Comparison of ENCODE assay signal across 8 mouse cellular contexts in the genomic region with DNA sequence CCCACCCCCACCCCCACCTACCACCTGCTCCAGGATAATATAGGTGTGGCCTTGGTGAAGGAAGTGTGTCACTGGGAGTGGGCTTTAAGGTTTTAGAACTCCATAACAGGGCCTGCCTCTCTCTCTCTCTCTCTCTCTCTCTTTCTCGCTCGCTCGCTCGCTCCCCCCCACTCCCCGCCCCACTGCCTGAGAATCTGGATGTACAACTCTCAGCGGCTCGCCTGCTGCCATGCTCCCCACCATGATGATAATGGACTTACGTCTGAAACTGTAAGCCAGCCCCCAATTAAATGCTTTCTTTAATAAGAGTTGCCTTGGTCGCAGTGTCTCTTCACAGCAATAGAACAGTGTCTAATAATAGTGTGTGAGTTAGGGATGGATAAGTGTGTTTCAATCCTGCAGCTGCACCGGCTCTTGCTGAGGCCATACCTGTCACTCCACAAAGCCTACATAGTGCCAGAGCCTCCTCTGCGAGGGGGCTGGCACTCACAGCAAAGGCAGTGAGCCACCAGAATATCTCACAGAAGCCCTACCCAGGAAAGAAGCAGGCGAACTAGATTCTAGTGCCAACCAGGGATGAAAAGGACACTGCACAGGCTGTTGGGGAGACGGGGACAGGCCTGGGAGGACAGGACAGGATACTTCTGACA. TPM values are rescaled to one million over a fixed set of nuclear protein-coding genes. Genes with fewer than 3 reads are reported as not detected.
DNase-seq lines count a peak whose midpoint lies in the region; ATAC-seq lines count a peak whose summit lies in the region.

No protein-coding gene starts in this region.

- H3K4me2 ChIP-seq in embryonic facial prominence, embryonic 13.5 days = no peak overlapping the region
- H3K4me2 ChIP-seq in neural tube, embryonic 12.5 days (replicated peaks) = no peak overlapping the region
- peak overlapping the region; percentile 32 for H3K4me2 ChIP-seq in hindbrain, embryonic 16.5 days (ENCODE audit: low read length)

- H3K4me1 ChIP-seq in embryonic facial prominence, embryonic 13.5 days = peaks cover 11% of the 10 kb centered on the region; the same call in 1 of the 2 replicates
- H3K4me1 ChIP-seq in embryonic facial prominence, embryonic 10.5 days = no peaks in the 10 kb centered on the region
- H3K4me1 ChIP-seq in neural tube, embryonic 12.5 days = peaks cover 29% of the 10 kb centered on the region
- H3K4me1 ChIP-seq in hindbrain, embryonic 16.5 days (ENCODE audit: control insufficient read depth, insufficient read depth, low read depth, low read length) = peaks cover 31% of the 10 kb centered on the region

- ATAC-seq in embryonic facial prominence, embryonic 13.5 days (ENCODE audit: insufficient number of reproducible peaks, insufficient read depth, low FRiP score, low TSS enrichment, low read depth) = no peak
- ATAC-seq in neural tube, embryonic 12.5 days (ENCODE audit: low FRiP score, low read depth) = no peak
- ATAC-seq in hindbrain, embryonic 16.5 days = peak; percentile 76

- H3K9ac ChIP-seq in embryonic facial prominence, embryonic 13.5 days = peak overlapping the region; percentile 54; the same call in 1 of the 2 replicates
- H3K9ac ChIP-seq in neural tube, embryonic 12.5 days = 0 out of 2 replicates have a peak overlapping the region, but pooled peaks have one; percentile 13
- H3K9ac ChIP-seq in hindbrain, embryonic 16.5 days (ENCODE audit: low read depth, low read length) = peak overlapping the region; percentile 41; the same call in 1 of the 2 replicates

- H3K27ac ChIP-seq in embryonic facial prominence, embryonic 13.5 days = peak overlapping the region; percentile 44
- H3K27ac ChIP-seq in embryonic facial prominence, embryonic 10.5 days (replicated peaks) = no peak overlapping the region
- H3K27ac ChIP-seq in neural tube, embryonic 12.5 days = 0 out of 2 replicates have a peak overlapping the region, but pooled peaks have one; percentile 10
- H3K27ac ChIP-seq in hindbrain, embryonic 16.5 days (ENCODE audit: low read depth, low read length) = peak overlapping the region; percentile 91

- H3K4me3 ChIP-seq in embryonic facial prominence, embryonic 13.5 days = no peak overlapping the region
- H3K4me3 ChIP-seq in embryonic facial prominence, embryonic 10.5 days = no peak overlapping the region
- no peak overlapping the region for H3K4me3 ChIP-seq in neural tube, embryonic 12.5 days
- H3K4me3 ChIP-seq in hindbrain, embryonic 16.5 days (ENCODE audit: low read length) = no peak overlapping the region

- H3K9me3 ChIP-seq in embryonic facial prominence, embryonic 13.5 days = no peaks in the 10 kb centered on the region
- no peaks in the 10 kb centered on the region for H3K9me3 ChIP-seq in embryonic facial prominence, embryonic 10.5 days
- no peaks in the 10 kb centered on the region for H3K9me3 ChIP-seq in neural tube, embryonic 12.5 days
- no peaks in the 10 kb centered on the region for H3K9me3 ChIP-seq in hindbrain, embryonic 16.5 days (ENCODE audit: control insufficient read depth, low read length)

- 82% methylated on average over 13 of the region's 13 CpGs for WGBS in embryonic facial prominence, embryonic 13.5 days
- WGBS in embryonic facial prominence, embryonic 10.5 days = 83% methylated on average over 13 of the region's 13 CpGs
- 77% methylated on average over 13 of the region's 13 CpGs for WGBS in neural tube, embryonic 12.5 days
- WGBS in hindbrain, embryonic 16.5 days = 49% methylated on average over 13 of the region's 13 CpGs

- no peaks in the 10 kb centered on the region for H3K27me3 ChIP-seq in embryonic facial prominence, embryonic 13.5 days
- no peaks in the 10 kb centered on the region for H3K27me3 ChIP-seq in embryonic facial prominence, embryonic 10.5 days (replicated peaks; ENCODE audit: low read depth, poor library complexity, severe bottlenecking)
- no peaks in the 10 kb centered on the region for H3K27me3 ChIP-seq in neural tube, embryonic 12.5 days (replicated peaks)
- no peaks in the 10 kb centered on the region for H3K27me3 ChIP-seq in hindbrain, embryonic 16.5 days (replicated peaks; ENCODE audit: control insufficient read depth, insufficient read depth, low read length)

- no peak for DNase-seq in embryonic facial prominence, embryonic 10.5 days (ENCODE audit: low spot score)
- no peak for DNase-seq in neural tube, embryonic 10.5 days (ENCODE audit: extremely low spot score, low spot score)
- peak; percentile 24 for DNase-seq in right cerebral cortex, postnatal 4 days
- no peak for DNase-seq in thymus, postnatal 0 days (ENCODE audit: low spot score)
- no peak for DNase-seq in retina, embryonic 14.5 days (ENCODE audit: low spot score)

- no peaks in the 10 kb centered on the region for H3K36me3 ChIP-seq in embryonic facial prominence, embryonic 13.5 days
- H3K36me3 ChIP-seq in embryonic facial prominence, embryonic 10.5 days (replicated peaks) = peaks cover 23% of the 10 kb centered on the region; the same call in 1 of the 2 replicates
- no peaks in the 10 kb centered on the region for H3K36me3 ChIP-seq in neural tube, embryonic 12.5 days
- H3K36me3 ChIP-seq in hindbrain, embryonic 16.5 days (ENCODE audit: control insufficient read depth, insufficient read depth, low read length) = no peaks in the 10 kb centered on the region

RNA-seq across cellular contexts. Expression of a gene that starts 26.6 kb away (rescaled TPM):
- 22.8 and 23.5 TPM in 2 replicates for polyA plus RNA-seq in embryonic facial prominence, embryonic 13.5 days (2015; fragmentation: Nextera tagmentation; extraction: Ambion mirVana)
- 24.5 and 25.3 TPM in 2 replicates for polyA plus RNA-seq in embryonic facial prominence, embryonic 10.5 days (2016; fragmentation: Nextera tagmentation; extraction: Ambion mirVana)
- polyA plus RNA-seq in neural tube, embryonic 12.5 days (2016; fragmentation: Nextera tagmentation; extraction: Ambion mirVana) = 33.8 and 36.7 TPM in 2 replicates
- polyA plus RNA-seq in hindbrain, embryonic 16.5 days (2015; fragmentation: Nextera tagmentation; extraction: Ambion mirVana) = 12.8 and 23.0 TPM in 2 replicates
- polyA plus RNA-seq in thymus, postnatal 0 days (2015; fragmentation: Nextera tagmentation; extraction: Ambion mirVana) = 3.1 and 4.7 TPM in 2 replicates

RNA-seq across cellular contexts. Expression of a gene that starts 47.4 kb away (rescaled TPM):
- 42.9 and 44.9 TPM in 2 replicates for polyA plus RNA-seq in embryonic facial prominence, embryonic 13.5 days (2015; fragmentation: Nextera tagmentation; extraction: Ambion mirVana)
- polyA plus RNA-seq in embryonic facial prominence, embryonic 10.5 days (2016; fragmentation: Nextera tagmentation; extraction: Ambion mirVana) = 29.1 and 30.1 TPM in 2 replicates
- 28.6 and 30.1 TPM in 2 replicates for polyA plus RNA-seq in neural tube, embryonic 12.5 days (2016; fragmentation: Nextera tagmentation; extraction: Ambion mirVana)
- polyA plus RNA-seq in hindbrain, embryonic 16.5 days (2015; fragmentation: Nextera tagmentation; extraction: Ambion mirVana) = 45.6 and 45.7 TPM in 2 replicates
- polyA plus RNA-seq in thymus, postnatal 0 days (2015; fragmentation: Nextera tagmentation; extraction: Ambion mirVana) = 11.4 and 13.1 TPM in 2 replicates

RNA-seq across cellular contexts. Expression of a gene that starts 52.7 kb away (rescaled TPM):
- 138 and 142 TPM in 2 replicates for polyA plus RNA-seq in embryonic facial prominence, embryonic 13.5 days (2015; fragmentation: Nextera tagmentation; extraction: Ambion mirVana)
- polyA plus RNA-seq in embryonic facial prominence, embryonic 10.5 days (2016; fragmentation: Nextera tagmentation; extraction: Ambion mirVana) = 145 and 159 TPM in 2 replicates
- polyA plus RNA-seq in neural tube, embryonic 12.5 days (2016; fragmentation: Nextera tagmentation; extraction: Ambion mirVana) = 50.8 and 54.4 TPM in 2 replicates
- 22.9 and 23.2 TPM in 2 replicates for polyA plus RNA-seq in hindbrain, embryonic 16.5 days (2015; fragmentation: Nextera tagmentation; extraction: Ambion mirVana)
- 41.9 and 46.1 TPM in 2 replicates for polyA plus RNA-seq in thymus, postnatal 0 days (2015; fragmentation: Nextera tagmentation; extraction: Ambion mirVana)

RNA-seq across cellular contexts. Expression of a gene that starts 57.1 kb away (rescaled TPM):
- 23.4 and 24.2 TPM in 2 replicates for polyA plus RNA-seq in embryonic facial prominence, embryonic 13.5 days (2015; fragmentation: Nextera tagmentation; extraction: Ambion mirVana)
- 34.3 and 40.1 TPM in 2 replicates for polyA plus RNA-seq in embryonic facial prominence, embryonic 10.5 days (2016; fragmentation: Nextera tagmentation; extraction: Ambion mirVana)
- polyA plus RNA-seq in neural tube, embryonic 12.5 days (2016; fragmentation: Nextera tagmentation; extraction: Ambion mirVana) = 28.2 and 31.5 TPM in 2 replicates
- 20.6 and 25.5 TPM in 2 replicates for polyA plus RNA-seq in hindbrain, embryonic 16.5 days (2015; fragmentation: Nextera tagmentation; extraction: Ambion mirVana)
- polyA plus RNA-seq in thymus, postnatal 0 days (2015; fragmentation: Nextera tagmentation; extraction: Ambion mirVana) = 15.3 and 17.0 TPM in 2 replicates
